Mouse (Mus musculus) lung, postnatal 0 days (tissue): ENCODE data around the gene Atp23.

Source experiments
- CTCF ChIP-seq: IDR thresholded peaks from 2 replicates; pipeline ENCODE4 v1.5.1; 2016; ENCODE audit warnings: antibody characterized with exemption, mild to moderate bottlenecking
- EP300 ChIP-seq: IDR thresholded peaks from 2 replicates; pipeline ENCODE4 v1.6.1; 2016; ENCODE audit warnings: antibody characterized with exemption, mild to moderate bottlenecking, control low read depth

DNA sequence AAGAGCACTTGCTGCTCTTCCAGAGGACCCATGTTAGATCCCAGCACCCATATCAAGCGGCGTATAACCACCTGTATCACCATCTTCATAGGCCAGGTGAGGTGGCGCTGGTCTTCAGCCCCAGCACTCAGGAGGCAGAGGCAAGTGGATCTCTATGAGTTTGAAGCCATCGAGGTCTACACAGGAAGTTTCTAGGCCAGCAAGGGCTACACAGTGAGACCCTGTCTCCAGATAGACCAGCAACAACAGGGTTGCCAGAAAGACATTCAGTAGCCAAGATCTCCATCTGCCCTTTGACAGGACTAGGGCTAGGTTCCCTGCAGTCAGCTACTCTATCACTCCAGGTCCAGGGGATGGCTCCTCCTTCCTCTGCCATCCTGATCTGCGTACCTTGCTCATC, 5.7 kb upstream of the Atp23 start:
- TF ChIP-seq EP300 (no peak), CTCF (no peak)
